Mouse (Mus musculus) CH12.LX (cell line): ENCODE measurements around the gene Haus3. TPM values are rescaled to one million over a fixed set of nuclear protein-coding genes. Genes with fewer than 3 reads are reported as not detected.
A peak's percentile ranks its signal among the peaks of the same experiment; 100 is the strongest.

Experiments used
- DNase-seq: peaks from one replicate; pipeline ENCODE4 v3.0.0-alpha.2; 2013; ENCODE audit errors: extremely low read depth
- H3K27ac ChIP-seq: 2 replicates; pipeline ENCODE4 v1.5.1; 2012; ENCODE audit warnings: low read depth, mild to moderate bottlenecking, control low read depth, moderate library complexity; ENCODE audit not compliant: insufficient read depth
- H3K27me3 ChIP-seq: replicated peaks from 2 replicates; pipeline ENCODE3; 2012; ENCODE audit warnings: inconsistent platforms
- H3K36me3 ChIP-seq, 2 experiments: replicated peaks in 1 of 2; 2 replicates each; pipeline versions ENCODE3 to v1.6.1; 2012; ENCODE audit warnings: inconsistent platforms in 1 of 2, low read length in 1 of 2, mild to moderate bottlenecking in 1 of 2, mixed read lengths in 1 of 2, moderate library complexity in 1 of 2; ENCODE audit not compliant: control insufficient read depth in 1 of 2, insufficient read depth in 1 of 2
- H3K4me1 ChIP-seq, 2 experiments: 2 replicates each; pipeline ENCODE4 v1.6.1; 2012; ENCODE audit warnings: inconsistent platforms in 1 of 2, moderate library complexity in 1 of 2; ENCODE audit not compliant: insufficient read depth in 2 of 2, control insufficient read depth in 1 of 2
- H3K4me2 ChIP-seq: 2 replicates; pipeline ENCODE4 v1.6.1; 2012; ENCODE audit warnings: low read depth, mild to moderate bottlenecking, control low read depth; ENCODE audit not compliant: poor library complexity, insufficient read depth, severe bottlenecking
- H3K4me3 ChIP-seq, 3 experiments: fragments of 150-350 bp in 1 of 3; sonication (generic) in 1 of 3; replicated peaks in 1 of 3; 2 replicates each; pipeline versions ENCODE3 to v1.5.1; 2011 to 2012; ENCODE audit warnings: low read depth in 2 of 3, low read length in 2 of 3, mild to moderate bottlenecking in 2 of 3, moderate library complexity in 2 of 3, control low read depth in 1 of 3, improper control_type of control experiment in 1 of 3, inconsistent platforms in 1 of 3, mixed read lengths in 1 of 3; ENCODE audit not compliant: poor library complexity in 1 of 3
- H3K79me2 ChIP-seq: replicated peaks from 2 replicates; pipeline ENCODE4 v1.6.1; 2012; ENCODE audit warnings: mild to moderate bottlenecking, moderate library complexity; ENCODE audit not compliant: control insufficient read depth, poor library complexity, insufficient read depth, severe bottlenecking; ENCODE audit errors: extremely low read depth
- H3K9ac ChIP-seq: 2 replicates; pipeline ENCODE4 v1.6.1; 2012; ENCODE audit warnings: low read depth, mild to moderate bottlenecking, control low read depth, moderate library complexity; ENCODE audit not compliant: insufficient read depth
- H3K9me3 ChIP-seq: replicated peaks from 2 replicates; pipeline ENCODE3; 2012; ENCODE audit warnings: low read length, inconsistent platforms, mixed read lengths
- CHD1 ChIP-seq: IDR thresholded peaks from 2 replicates; pipeline ENCODE4 v1.6.1; 2012; ENCODE audit warnings: low read depth, low read length, improper control_type of control experiment, inconsistent platforms
- CTCF ChIP-seq, 2 experiments: IDR thresholded peaks in 1 of 2; conservative IDR thresholded peaks in 1 of 2; 2 replicates each; pipeline ENCODE4 v1.5.1; 2011 to 2012; ENCODE audit warnings: low read depth in 2 of 2, low read length in 2 of 2, improper control_type of control experiment in 1 of 2, inconsistent platforms in 1 of 2, mild to moderate bottlenecking in 1 of 2, moderate library complexity in 1 of 2
- ELF1 ChIP-seq: IDR thresholded peaks from 2 replicates; pipeline ENCODE4 v1.6.1; 2014; ENCODE audit warnings: low read depth, mild to moderate bottlenecking, inconsistent platforms, low read length, improper control_type of control experiment
- EP300 ChIP-seq: IDR thresholded peaks from 2 replicates; pipeline ENCODE4 v1.6.1; 2011; ENCODE audit warnings: low read length, improper control_type of control experiment
- ETS1 ChIP-seq: conservative IDR thresholded peaks from 2 replicates; pipeline ENCODE4 v1.6.1; 2012; ENCODE audit warnings: low read depth, mild to moderate bottlenecking, inconsistent platforms, low read length, improper control_type of control experiment, moderate library complexity
- HCFC1 ChIP-seq: IDR thresholded peaks from 2 replicates; pipeline ENCODE4 v1.6.1; 2012; ENCODE audit warnings: low read depth, mild to moderate bottlenecking, inconsistent platforms, low read length, improper control_type of control experiment
- IRF4 ChIP-seq: IDR thresholded peaks from 2 replicates; pipeline ENCODE4 v1.6.1; 2014; ENCODE audit warnings: low read depth, mild to moderate bottlenecking, inconsistent platforms, low read length, improper control_type of control experiment
- MAX ChIP-seq: IDR thresholded peaks from 2 replicates; pipeline ENCODE4 v1.6.1; 2011; ENCODE audit warnings: low read length, improper control_type of control experiment
- MAZ ChIP-seq: IDR thresholded peaks from 2 replicates; pipeline ENCODE4 v1.6.1; 2012; ENCODE audit warnings: low read depth, mild to moderate bottlenecking, inconsistent platforms, low read length, improper control_type of control experiment, moderate library complexity
- NRF1 ChIP-seq: IDR thresholded peaks from 2 replicates; pipeline ENCODE4 v1.6.1; 2014; ENCODE audit warnings: low read depth, mild to moderate bottlenecking, inconsistent platforms, low read length, improper control_type of control experiment, moderate library complexity
- POLR2A ChIP-seq: IDR thresholded peaks from 2 replicates; pipeline ENCODE4 v1.6.1; 2011; ENCODE audit warnings: low read depth, mild to moderate bottlenecking, improper control_type of control experiment, low read length
- POLR2AphosphoS2 ChIP-seq: IDR thresholded peaks from 2 replicates; pipeline ENCODE4 v1.6.1; 2011; ENCODE audit warnings: low read depth, low read length, improper control_type of control experiment
- RAD21 ChIP-seq: IDR thresholded peaks from 2 replicates; pipeline ENCODE4 v1.6.1; 2011; ENCODE audit warnings: low read depth, mild to moderate bottlenecking, low read length, improper control_type of control experiment, moderate library complexity
- RCOR1 ChIP-seq: conservative IDR thresholded peaks from 2 replicates; pipeline ENCODE4 v1.6.1; 2012; ENCODE audit warnings: low read depth, mild to moderate bottlenecking, inconsistent platforms, low read length, improper control_type of control experiment
- SMC3 ChIP-seq: IDR thresholded peaks from 2 replicates; pipeline ENCODE4 v1.6.1; 2011; ENCODE audit warnings: low read depth, low read length, improper control_type of control experiment
- TBP ChIP-seq: conservative IDR thresholded peaks from 2 replicates; pipeline ENCODE4 v1.6.1; 2011; ENCODE audit warnings: low read depth, low read length, improper control_type of control experiment
- UBTF ChIP-seq: IDR thresholded peaks from 2 replicates; pipeline ENCODE4 v1.6.1; 2012; ENCODE audit warnings: low read depth, mild to moderate bottlenecking, inconsistent platforms, low read length, improper control_type of control experiment, moderate library complexity
- USF1 ChIP-seq: IDR thresholded peaks from 2 replicates; pipeline ENCODE4 v1.6.1; 2014; ENCODE audit warnings: low read depth, mild to moderate bottlenecking, inconsistent platforms, low read length, improper control_type of control experiment
- ZKSCAN1 ChIP-seq: IDR thresholded peaks from 2 replicates; pipeline ENCODE4 v1.6.1; 2012; ENCODE audit warnings: low read depth, inconsistent platforms, low read length, improper control_type of control experiment, borderline replicate concordance
- dilution Hi-C: fragments of 300-500 bp; cut with MboI; formaldehyde crosslinking; loops from 2 replicates; pipeline ENCODE4 v1.14.3; 2020; ENCODE audit warnings: low sequenced_read_pairs; ENCODE audit not compliant: extremely low pct_unique_long_range_greater_than_20kb, extremely low pct_ligation_motif_present
- in situ Hi-C: fragments of 300-500 bp; cut with MboI; formaldehyde crosslinking; loops from 3 replicates; pipeline ENCODE4 v1.14.3; 2019; ENCODE audit warnings: low sequenced_read_pairs, low pct_ligation_motif_present, low pct_unique_long_range_greater_than_20kb, mixed read lengths
- polyA plus RNA-seq: library from polyadenylated mRNA; unstranded; fragments of >175 nt; gene quantifications from 2 replicates; pipeline ENCODE4 v1.2.1, GENCODE M21; 2012; ENCODE audit warnings: low read depth; ENCODE audit not compliant: insufficient read length
- total RNA-seq, 2 experiments: library from RNA; depleted of rRNA; stranded (reverse); fragments of 300-350 nt in 1 of 2; fragments of >200 nt in 1 of 2; gene quantifications; 2 replicates each; pipeline ENCODE4 v1.2.3; 2012 to 2014

The Haus3 gene
- total and polyA plus RNA-seq, 3 experiments, result 16.0 to 66.0 (median 51.5) TPM

DNA sequence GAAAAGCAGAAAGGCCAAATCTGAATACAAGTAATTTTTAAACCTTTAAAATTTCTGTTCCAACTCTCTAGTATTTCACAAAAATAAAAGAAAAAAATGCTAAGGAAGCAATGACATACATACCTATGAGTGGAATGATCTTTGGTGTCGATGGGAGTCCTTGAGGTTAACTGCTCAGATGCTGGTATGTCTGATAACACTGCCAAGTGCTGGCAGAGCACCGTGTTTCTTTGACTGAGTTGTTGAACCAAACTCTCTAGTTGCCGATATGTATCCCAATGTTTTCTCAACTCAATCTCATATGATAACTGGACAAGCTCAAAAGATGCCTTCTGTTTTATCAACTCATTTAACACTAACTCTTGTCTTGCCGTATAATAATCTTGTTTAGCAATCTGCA is 3.5 kb downstream of the Haus3 start:
- H3K4me2 ChIP-seq, result peak overlapping the region; percentile 93
- dilution Hi-C loops (no loop called here), in situ Hi-C loops (no loop called here)
- H3K79me2 ChIP-seq, result peaks cover 35% of the 10 kb centered on the region
- DNase-seq, result no peak
- H3K27ac ChIP-seq, result no peak overlapping the region
- peaks cover 5 to 46% of the 10 kb centered on the region in 2 experiments for H3K4me1 ChIP-seq
- H3K27me3 ChIP-seq, result no peaks in the 10 kb centered on the region
- H3K36me3 ChIP-seq, result peaks cover 5 to 16% of the 10 kb centered on the region in 2 experiments
- TF ChIP-seq SMC3 (no peak), ZKSCAN1 (no peak), CTCF (conservative IDR thresholded peaks at IDR 0.05 in 1 of 2, IDR thresholded peaks at IDR 0.05 in 1 of 2; ENCODE audit: low read depth in 2 of 2, low read length in 2 of 2) (no peak), HCFC1 (no peak), UBTF (no peak), RAD21 (no peak), TBP (no peak), IRF4 (no peak), CHD1 (no peak), EP300 (no peak), MAX (no peak), POLR2AphosphoS2 (no peak)
- no peaks in the 10 kb centered on the region for H3K9me3 ChIP-seq
- H3K4me3 ChIP-seq, result peak overlapping the region; percentile 42 to 53 (median 47)
- H3K9ac ChIP-seq, result peak overlapping the region; percentile 80

DNA sequence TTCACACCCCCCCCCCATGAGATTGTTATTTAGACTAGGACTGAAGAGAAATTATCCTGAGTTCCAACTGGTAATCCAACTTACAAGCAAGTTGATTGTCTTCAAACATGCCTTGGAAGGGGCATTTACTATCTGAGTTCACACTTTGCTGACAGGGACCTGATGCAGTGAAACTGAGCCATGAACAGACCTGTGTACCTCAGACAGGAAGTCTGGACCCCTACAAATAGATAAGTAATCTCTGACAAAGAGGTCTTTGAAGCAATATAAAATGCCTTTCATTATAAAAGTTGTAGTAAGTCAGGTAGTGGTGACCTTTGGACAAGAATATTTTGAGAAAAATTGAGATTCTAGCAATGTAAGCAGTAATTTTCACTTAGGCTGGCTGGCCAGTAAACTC is 20.9 kb downstream of the Haus3 start:
- no peak for TF ChIP-seq MAZ
- TF ChIP-seq POLR2A, result no peak
- no peak for TF ChIP-seq RCOR1
- no peak for TF ChIP-seq NRF1
- no peak for TF ChIP-seq CHD1
- no peak for TF ChIP-seq UBTF
- no peak for TF ChIP-seq ELF1
- TF ChIP-seq ETS1, result no peak
- no peak for TF ChIP-seq USF1
- Histone ChIP-seq H3K4me3 (no peak overlapping the region), H3K27me3 (no peaks in the 10 kb centered on the region), H3K36me3 (peaks cover 2 to 5% of the 10 kb centered on the region in 2 experiments), H3K4me2 (no peak overlapping the region), H3K9me3 (no peaks in the 10 kb centered on the region), H3K9ac (no peak overlapping the region), H3K79me2 (no peaks in the 10 kb centered on the region), H3K4me1 (no peaks in the 10 kb centered on the region), H3K27ac (no peak overlapping the region)
- dilution Hi-C loops (no loop called here), in situ Hi-C loops (no loop called here)
- DNase-seq, result no peak
